Mouse (Mus musculus) erythroblast, embryonic 14.5 days (primary cell): Measurements from ENCODE around the gene Gpr158.

Experiments
- GATA1 ChIP-seq: IDR thresholded peaks from 2 replicates; pipeline ENCODE4 v1.6.1; 2012; ENCODE audit warnings: low read length, inconsistent platforms, mixed read lengths
- TAL1 ChIP-seq: IDR thresholded peaks from 3 replicates; pipeline ENCODE4 v1.6.1; 2012; ENCODE audit warnings: low read length, inconsistent platforms, mixed read lengths

DNA sequence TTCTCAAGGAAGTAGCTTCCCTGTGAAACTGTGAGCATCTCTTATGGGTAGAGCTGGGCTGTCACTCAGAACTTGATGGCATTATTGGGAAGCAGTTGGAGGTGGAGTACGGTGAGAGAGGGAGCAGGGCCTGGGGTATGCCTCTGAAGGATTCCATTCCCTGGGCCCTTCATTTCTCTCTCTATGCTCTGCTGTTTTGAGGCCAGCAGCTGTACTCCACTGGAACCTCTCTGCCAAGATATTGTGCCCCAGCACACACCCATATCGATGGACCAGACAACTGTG, 309.4 kb downstream of the Gpr158 start:
- no peak for TF ChIP-seq TAL1
- TF ChIP-seq GATA1: no peak
